Mouse (Mus musculus) kidney, embryonic 14.5 days (tissue): ENCODE results near the gene Cnpy3. TPM values are rescaled to one million over a fixed set of nuclear protein-coding genes. Genes with fewer than 3 reads are reported as not detected.

ENCODE experiments used
- ATAC-seq: fragments of 200-750 bp; cut with Nextera tagmentation; 2 replicates; pipeline ENCODE4 v1.8.0; 2017; ENCODE audit warnings: moderate number of reproducible peaks, mild to moderate bottlenecking, moderate TSS enrichment, moderate library complexity; ENCODE audit not compliant: low FRiP score, low TSS enrichment
- H3K27ac ChIP-seq: fragments of 300-500 bp; sonication (generic); 2 replicates; pipeline ENCODE4 v1.5.1; 2014; ENCODE audit warnings: low read depth, mild to moderate bottlenecking, low read length, moderate library complexity, mixed read lengths
- H3K27me3 ChIP-seq: fragments of 300-500 bp; sonication (generic); 2 replicates; pipeline ENCODE4 v1.6.1; 2014; ENCODE audit warnings: mild to moderate bottlenecking, low read length; ENCODE audit not compliant: control insufficient read depth, insufficient read depth
- H3K36me3 ChIP-seq: fragments of 300-500 bp; sonication (generic); 2 replicates; pipeline ENCODE4 v1.6.1; 2014; ENCODE audit warnings: low read length, mixed read lengths; ENCODE audit not compliant: control insufficient read depth, insufficient read depth
- H3K4me1 ChIP-seq: fragments of 300-500 bp; sonication (generic); 2 replicates; pipeline ENCODE4 v1.6.1; 2014; ENCODE audit warnings: low read length, mixed read lengths; ENCODE audit not compliant: control insufficient read depth, insufficient read depth
- H3K4me2 ChIP-seq: fragments of 300-500 bp; sonication (generic); replicated peaks from 2 replicates; pipeline ENCODE4 v1.6.1; 2014; ENCODE audit warnings: low read depth, mild to moderate bottlenecking, low read length
- H3K4me3 ChIP-seq: fragments of 300-500 bp; sonication (generic); 2 replicates; pipeline ENCODE4 v1.5.1; 2014; ENCODE audit warnings: mild to moderate bottlenecking, low read length
- H3K9ac ChIP-seq: fragments of 300-500 bp; sonication (generic); 2 replicates; pipeline ENCODE4 v1.6.1; 2014; ENCODE audit warnings: low read depth, mild to moderate bottlenecking, low read length, moderate library complexity
- H3K9me3 ChIP-seq: fragments of 300-500 bp; sonication (generic); 2 replicates; pipeline ENCODE4 v1.6.1; 2016; ENCODE audit warnings: low read length; ENCODE audit not compliant: control insufficient read depth
- WGBS: fragments of 180-500 bp; shearing (Covaris S2); extraction: QIAGEN DNeasy Blood & Tissue Kit; methylation state at CpG from one replicate; pipeline ENCODE4 v1.1.7; 2014; 5-methylcytosine and 5-hydroxymethylcytosine counted together
- polyA plus RNA-seq: library from polyadenylated mRNA; unstranded; fragments of >200 nt; fragmentation: Nextera tagmentation; extraction: Ambion mirVana; gene quantifications from 2 replicates; pipeline ENCODE4 v1.2.1, GENCODE M21; 2014

Gene Cnpy3
- polyA plus RNA-seq, 1 experiment from 2014 or later: 71.5 TPM

DNA sequence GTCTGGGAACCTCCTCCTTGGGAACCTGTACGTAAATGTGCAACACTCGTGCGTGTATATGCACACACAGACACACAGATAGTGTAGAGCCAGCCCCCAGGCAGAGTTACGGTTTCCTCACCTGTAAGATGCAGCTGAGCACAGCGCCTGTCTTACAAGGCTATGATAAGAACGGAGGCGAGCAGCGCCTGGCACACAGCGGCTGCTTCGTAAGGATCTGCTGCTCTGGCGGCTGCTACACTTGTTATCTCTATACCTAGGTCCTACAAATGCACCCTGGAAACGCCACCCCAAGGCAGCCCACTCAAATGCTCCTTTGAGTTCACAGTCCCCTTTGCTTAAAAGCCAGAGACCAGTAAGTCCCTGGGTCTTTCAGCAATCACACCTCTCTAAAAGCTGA is 61.3 kb downstream of the Cnpy3 start:
- H3K4me2 ChIP-seq: no peak overlapping the region
- no peak overlapping the region for H3K27ac ChIP-seq
- H3K4me1 ChIP-seq: no peaks in the 10 kb centered on the region
- no peaks in the 10 kb centered on the region for H3K27me3 ChIP-seq
- H3K36me3 ChIP-seq: peaks cover 31% of the 10 kb centered on the region
- H3K9me3 ChIP-seq: no peaks in the 10 kb centered on the region
- H3K4me3 ChIP-seq: no peak overlapping the region
- ATAC-seq: no peak
- no peak overlapping the region for H3K9ac ChIP-seq
- WGBS: 96% methylated on average over 12 of the region's 12 CpGs

DNA sequence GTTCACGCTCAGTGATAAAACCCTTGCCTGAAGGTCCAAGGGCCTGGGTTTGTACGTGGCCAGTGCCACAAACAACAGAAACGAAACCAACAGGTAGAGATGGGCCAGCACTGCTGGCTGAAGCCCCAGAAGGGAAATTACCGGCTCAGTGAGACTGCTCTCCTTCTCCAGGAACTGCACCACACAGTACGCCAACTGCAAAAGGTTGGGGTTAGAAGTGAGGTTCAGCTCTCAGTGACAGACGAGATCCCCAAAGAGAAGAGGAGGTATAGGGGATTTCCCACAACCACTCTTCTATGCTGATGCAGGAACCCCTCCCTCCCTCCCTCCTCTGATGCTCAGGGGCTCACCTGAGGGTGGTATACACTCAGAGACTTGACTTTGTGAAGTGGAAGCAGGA is 66.1 kb downstream of the Cnpy3 start:
- 85% methylated on average over 6 of the region's 6 CpGs for WGBS
- H3K36me3 ChIP-seq: peaks cover 55% of the 10 kb centered on the region

More for the DNA sequence above, 66.1 kb downstream of the Cnpy3 start:
- 0 out of 2 replicates have a peak, but pooled peaks cover 7% of the 10 kb centered on the region for H3K4me1 ChIP-seq
- H3K27me3 ChIP-seq: no peaks in the 10 kb centered on the region
- ATAC-seq: no peak
- H3K4me2 ChIP-seq: no peak overlapping the region
- H3K4me3 ChIP-seq: no peak overlapping the region
- H3K9ac ChIP-seq: no peak overlapping the region
- H3K9me3 ChIP-seq: no peaks in the 10 kb centered on the region
- H3K27ac ChIP-seq: no peak overlapping the region

Other genes with a start within 250 kb of the Cnpy3 start
- 3.0 and 4.8 TPM in 2 replicates for gene Cul9, start 205.8 kb downstream of the Cnpy3 start, polyA plus RNA-seq
- 10.3 and 12.8 TPM in 2 replicates for gene Srf, start 196.0 kb downstream of the Cnpy3 start, polyA plus RNA-seq
- 58.5 and 64.1 TPM in 2 replicates for gene Ptk7, start 122.7 kb downstream of the Cnpy3 start, polyA plus RNA-seq
- gene Klc4, start 106.2 kb downstream of the Cnpy3 start, polyA plus RNA-seq: 22.0 and 31.5 TPM in 2 replicates
- gene Mrpl2, start 106.0 kb downstream of the Cnpy3 start, polyA plus RNA-seq: 121 and 141 TPM in 2 replicates
- gene Cul7, start 101.9 kb downstream of the Cnpy3 start, polyA plus RNA-seq: 40.7 and 42.6 TPM in 2 replicates
- 54.0 and 66.5 TPM in 2 replicates for gene Rrp36, start 77.9 kb downstream of the Cnpy3 start, polyA plus RNA-seq
- 148 and 174 TPM in 2 replicates for gene Mea1, start 73.4 kb downstream of the Cnpy3 start, polyA plus RNA-seq
- gene Klhdc3, start 71.3 kb downstream of the Cnpy3 start, polyA plus RNA-seq: 91.0 and 110 TPM in 2 replicates
- gene Ppp2r5d, start 47.1 kb downstream of the Cnpy3 start, polyA plus RNA-seq: 61.1 and 99.9 TPM in 2 replicates
- 20.5 and 21.0 TPM in 2 replicates for gene Pex6, start 40.8 kb downstream of the Cnpy3 start, polyA plus RNA-seq
- gene Gnmt, start 23.0 kb downstream of the Cnpy3 start, polyA plus RNA-seq: 0.43 and 1.0 TPM in 2 replicates
- 0.38 and 0.56 TPM in 2 replicates for gene Ptcra, start 11.5 kb upstream of the Cnpy3 start, polyA plus RNA-seq
- 73.6 and 92.5 TPM in 2 replicates for gene 2310039H08Rik, start 20.4 kb upstream of the Cnpy3 start, polyA plus RNA-seq
- 139 and 164 TPM in 2 replicates for gene Rpl7l1, start 30.5 kb upstream of the Cnpy3 start, polyA plus RNA-seq
- gene Bicral, start 106.3 kb upstream of the Cnpy3 start, polyA plus RNA-seq: 2.6 and 5.2 TPM in 2 replicates
- gene Tbcc, start 138.5 kb upstream of the Cnpy3 start, polyA plus RNA-seq: 71.0 and 82.1 TPM in 2 replicates
- gene Prph2, start 158.2 kb upstream of the Cnpy3 start, polyA plus RNA-seq: 0.18 and 0.26 TPM in 2 replicates